Mouse (Mus musculus): ENCODE data around the gene Smarcb1. TPM values are rescaled to one million over a fixed set of nuclear protein-coding genes. Genes with fewer than 3 reads are reported as not detected.

Smarcb1 gene
- polyA plus RNA-seq, 1 experiment, result 53.1 TPM

GRCm38 (mm10) chr10:75919026-75919425 is 2.4 kb downstream of the Smarcb1 start:
- Histone ChIP-seq H3K4me1 (ENCODE audit: control insufficient read depth, insufficient read depth, low read length) (peaks cover 15% of the 10 kb centered on the region), H3K4me3 (replicated peaks; ENCODE audit: extremely low read depth, low read depth, low read length) (no peak overlapping the region)
- 62% methylated on average over 5 of the region's 5 CpGs for WGBS
- no peak for TF ChIP-seq CTCF (IDR thresholded peaks at IDR 0.05; ENCODE audit: insufficient read depth, low read length)
- no peak for TF ChIP-seq POLR2A (IDR thresholded peaks at IDR 0.05; ENCODE audit: borderline replicate concordance, extremely low read depth, low read depth, low read length)
- no peak for DNase-seq

DNA sequence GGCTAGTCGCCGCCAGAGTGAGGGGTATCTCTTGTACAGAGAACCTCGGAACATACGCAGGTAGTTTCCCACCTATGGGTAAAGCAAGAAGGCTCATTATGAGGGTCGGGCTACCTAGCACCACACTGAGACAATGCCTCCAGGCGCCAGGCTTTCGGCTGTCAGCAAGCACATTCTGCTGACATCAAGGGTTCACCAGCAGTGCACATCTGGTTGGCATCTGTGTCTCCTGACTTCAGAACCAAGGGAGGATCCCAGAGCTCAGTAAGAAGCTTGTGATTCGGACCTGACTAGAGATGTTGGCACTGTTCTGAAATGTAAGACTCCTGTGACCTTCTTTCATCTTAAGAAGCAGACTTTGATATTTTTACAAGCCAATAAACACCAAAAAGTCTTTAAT is 4.6 kb downstream of the Smarcb1 start:
- no peak for DNase-seq
- TF ChIP-seq CTCF (IDR thresholded peaks at IDR 0.05; ENCODE audit: insufficient read depth, low read length) (no peak), POLR2A (IDR thresholded peaks at IDR 0.05; ENCODE audit: borderline replicate concordance, extremely low read depth, low read depth, low read length) (no peak)
- Histone ChIP-seq H3K4me1 (ENCODE audit: control insufficient read depth, insufficient read depth, low read length) (peaks cover 15% of the 10 kb centered on the region), H3K4me3 (replicated peaks; ENCODE audit: extremely low read depth, low read depth, low read length) (no peak overlapping the region)
- 78% methylated on average over 8 of the region's 8 CpGs for WGBS

- Histone ChIP-seq H3K4me3 (replicated peaks; ENCODE audit: extremely low read depth, low read depth, low read length) (no peak overlapping the region), H3K4me1 (ENCODE audit: control insufficient read depth, insufficient read depth, low read length) (peaks cover 15% of the 10 kb centered on the region)
- TF ChIP-seq POLR2A (IDR thresholded peaks at IDR 0.05; ENCODE audit: borderline replicate concordance, extremely low read depth, low read depth, low read length) (no peak), CTCF (IDR thresholded peaks at IDR 0.05; ENCODE audit: insufficient read depth, low read length) (no peak)
- 56% methylated on average over 7 of the region's 7 CpGs for WGBS
- DNase-seq, result no peak
Observed at GRCm38 (mm10) chr10:75915557-75915956, 5.9 kb downstream of the Smarcb1 start.

GRCm38 (mm10) chr10:75913013-75913589 is 8.3 kb downstream of the Smarcb1 start:
- TF ChIP-seq POLR2A (IDR thresholded peaks at IDR 0.05; ENCODE audit: borderline replicate concordance, extremely low read depth, low read depth, low read length), result no peak
- TF ChIP-seq CTCF (IDR thresholded peaks at IDR 0.05; ENCODE audit: insufficient read depth, low read length), result no peak
- H3K4me3 ChIP-seq (replicated peaks; ENCODE audit: extremely low read depth, low read depth, low read length), result no peak overlapping the region
- H3K4me1 ChIP-seq (ENCODE audit: control insufficient read depth, insufficient read depth, low read length), result peaks cover 9% of the 10 kb centered on the region; the same call in 1 of the 2 replicates
- 42% methylated on average over 6 of the region's 6 CpGs for WGBS
- no peak for DNase-seq

DNA sequence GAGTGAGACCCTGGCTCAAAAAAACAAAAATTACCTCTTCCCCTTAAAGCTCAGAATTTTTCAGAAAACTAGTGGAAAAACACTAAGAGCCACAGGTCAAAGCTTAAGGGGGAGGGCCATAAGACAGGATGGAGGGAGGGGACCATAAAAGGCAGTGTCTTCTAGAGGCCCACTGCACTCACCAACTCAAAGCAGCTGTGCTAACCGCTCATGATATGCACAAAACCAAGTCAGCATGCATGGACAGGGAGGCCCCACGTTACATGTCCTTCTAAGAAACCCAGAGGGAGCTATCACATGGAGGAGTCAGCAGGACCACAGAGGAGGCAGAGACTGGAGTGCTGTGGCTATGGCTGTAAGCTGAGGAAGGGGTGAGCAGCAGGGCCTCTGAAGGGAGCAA is 10.7 kb downstream of the Smarcb1 start:
- TF ChIP-seq POLR2A (IDR thresholded peaks at IDR 0.05; ENCODE audit: borderline replicate concordance, extremely low read depth, low read depth, low read length), result no peak
- no peak for TF ChIP-seq CTCF (IDR thresholded peaks at IDR 0.05; ENCODE audit: insufficient read depth, low read length)

DNA sequence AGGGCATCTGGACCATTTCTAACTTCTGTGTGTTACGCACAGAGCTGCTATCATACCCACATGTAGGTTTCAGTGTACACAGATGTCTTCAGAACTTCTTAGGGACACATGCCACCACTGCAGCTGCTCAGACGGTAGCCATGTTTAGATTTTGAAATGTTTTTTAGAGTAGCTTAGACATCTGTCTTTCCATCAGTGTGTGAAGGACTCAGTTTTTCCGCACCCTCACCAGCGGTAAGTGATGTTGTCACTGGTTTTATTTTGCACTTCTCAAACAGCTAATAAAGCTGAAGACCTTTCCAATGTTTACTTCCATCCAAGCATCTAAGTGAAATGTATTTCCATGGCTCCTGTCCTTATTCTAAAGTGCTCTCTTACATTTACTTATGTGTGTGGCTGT is 14.5 kb downstream of the Smarcb1 start:
- 92% methylated on average over 4 of the region's 4 CpGs for WGBS
- TF ChIP-seq POLR2A (IDR thresholded peaks at IDR 0.05; ENCODE audit: borderline replicate concordance, extremely low read depth, low read depth, low read length) (no peak), CTCF (IDR thresholded peaks at IDR 0.05; ENCODE audit: insufficient read depth, low read length) (no peak)
- no peaks in the 10 kb centered on the region for H3K4me1 ChIP-seq (ENCODE audit: control insufficient read depth, insufficient read depth, low read length)
- no peak for DNase-seq
- H3K4me3 ChIP-seq (replicated peaks; ENCODE audit: extremely low read depth, low read depth, low read length), result no peak overlapping the region

More for the DNA sequence above, 10.7 kb downstream of the Smarcb1 start:
- WGBS, result 82% methylated on average over 2 of the region's 2 CpGs
- DNase-seq, result no peak
- H3K4me1 ChIP-seq (ENCODE audit: control insufficient read depth, insufficient read depth, low read length), result peaks cover 7% of the 10 kb centered on the region; the same call in 1 of the 2 replicates
- no peak overlapping the region for H3K4me3 ChIP-seq (replicated peaks; ENCODE audit: extremely low read depth, low read depth, low read length)

GRCm38 (mm10) chr10:75904391-75904790 is 17.0 kb downstream of the Smarcb1 start:
- TF ChIP-seq CTCF (IDR thresholded peaks at IDR 0.05; ENCODE audit: insufficient read depth, low read length) (no peak), POLR2A (IDR thresholded peaks at IDR 0.05; ENCODE audit: borderline replicate concordance, extremely low read depth, low read depth, low read length) (no peak)
- H3K4me1 ChIP-seq (ENCODE audit: control insufficient read depth, insufficient read depth, low read length), result no peaks in the 10 kb centered on the region
- no peak overlapping the region for H3K4me3 ChIP-seq (replicated peaks; ENCODE audit: extremely low read depth, low read depth, low read length)
- WGBS, result 78% methylated on average over 5 of the region's 5 CpGs
- no peak for DNase-seq

DNA sequence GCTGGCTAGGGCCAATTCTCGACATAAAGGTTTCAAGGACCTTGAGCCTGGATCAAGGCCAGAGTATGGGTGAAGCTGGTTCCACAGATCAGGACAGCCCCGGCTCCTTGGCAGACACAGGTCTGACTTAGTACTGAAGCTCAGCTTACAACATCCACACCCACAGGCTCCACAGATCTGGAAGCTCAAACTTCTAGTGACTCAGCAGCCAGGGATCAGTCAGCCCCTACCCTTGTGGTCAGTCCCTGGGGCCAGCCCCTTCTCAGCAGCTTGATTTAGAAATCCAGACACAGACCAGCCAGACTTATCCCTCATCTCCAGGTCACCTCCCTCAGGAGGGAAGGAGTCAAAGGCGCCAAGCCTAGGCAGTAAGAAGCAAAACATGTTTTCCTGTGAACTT is 22.6 kb downstream of the Smarcb1 start:
- Histone ChIP-seq H3K4me1 (ENCODE audit: control insufficient read depth, insufficient read depth, low read length) (0 out of 2 replicates have a peak, but pooled peaks cover 3% of the 10 kb centered on the region), H3K4me3 (replicated peaks; ENCODE audit: extremely low read depth, low read depth, low read length) (no peak overlapping the region)
- DNase-seq, result no peak
- 32% methylated on average over 3 of the region's 3 CpGs for WGBS
- TF ChIP-seq CTCF (IDR thresholded peaks at IDR 0.05; ENCODE audit: insufficient read depth, low read length), result no peak
- no peak for TF ChIP-seq POLR2A (IDR thresholded peaks at IDR 0.05; ENCODE audit: borderline replicate concordance, extremely low read depth, low read depth, low read length)

DNA sequence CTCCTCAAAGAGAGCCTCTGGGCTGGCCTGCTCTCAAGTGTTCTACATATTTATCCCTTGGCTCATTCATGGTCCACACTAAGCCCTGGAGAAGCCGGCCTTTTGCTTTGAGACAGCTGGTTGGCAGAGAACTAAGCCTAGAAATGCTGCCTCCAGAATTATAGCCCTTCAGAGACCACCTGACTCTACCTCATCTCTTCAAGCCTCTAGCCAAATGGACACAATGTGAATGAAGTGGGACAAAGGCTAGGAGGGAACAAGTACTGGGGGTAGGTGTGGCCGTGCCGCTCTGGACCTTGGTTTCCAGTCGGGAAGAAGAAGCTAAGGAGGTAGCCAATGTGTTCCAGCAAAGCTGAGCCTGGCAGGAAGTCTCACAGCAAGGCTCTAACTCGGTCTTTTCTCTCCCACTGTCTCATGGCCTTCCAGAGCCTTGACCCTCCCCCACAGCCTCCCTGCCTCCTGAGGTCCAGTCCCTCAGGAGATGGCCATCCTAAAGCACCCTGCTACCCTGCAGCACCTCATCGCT is 23.3 kb downstream of the Smarcb1 start:
- H3K4me3 ChIP-seq (replicated peaks; ENCODE audit: extremely low read depth, low read depth, low read length), result no peak overlapping the region

GRCm38 (mm10) chr10:75897373-75897772 is 24.0 kb downstream of the Smarcb1 start:
- 31% methylated on average over 6 of the region's 6 CpGs for WGBS
- DNase-seq, result peak; percentile 80
- no peak for TF ChIP-seq POLR2A (IDR thresholded peaks at IDR 0.05; ENCODE audit: borderline replicate concordance, extremely low read depth, low read depth, low read length)
- TF ChIP-seq CTCF (IDR thresholded peaks at IDR 0.05; ENCODE audit: insufficient read depth, low read length), result peak; percentile 87

More for the DNA sequence above, 23.3 kb downstream of the Smarcb1 start:
- TF ChIP-seq CTCF (IDR thresholded peaks at IDR 0.05; ENCODE audit: insufficient read depth, low read length) (no peak), POLR2A (IDR thresholded peaks at IDR 0.05; ENCODE audit: borderline replicate concordance, extremely low read depth, low read depth, low read length) (no peak)
- WGBS, result 54% methylated on average over 6 of the region's 6 CpGs
- 0 out of 2 replicates have a peak, but pooled peaks cover 3% of the 10 kb centered on the region for H3K4me1 ChIP-seq (ENCODE audit: control insufficient read depth, insufficient read depth, low read length)
- no peak for DNase-seq

More at GRCm38 (mm10) chr10:75897373-75897772, 24.0 kb downstream of the Smarcb1 start:
- H3K4me3 ChIP-seq (replicated peaks; ENCODE audit: extremely low read depth, low read depth, low read length), result no peak overlapping the region
- 0 out of 2 replicates have a peak, but pooled peaks cover 3% of the 10 kb centered on the region for H3K4me1 ChIP-seq (ENCODE audit: control insufficient read depth, insufficient read depth, low read length)

Measured in lung, adult 2 months (tissue).